Mouse (Mus musculus) MEL-GATA-1-ER (cell line): ENCODE data around the gene Smyd5.

Source experiments
- DNase-seq: peaks from one replicate; pipeline ENCODE4 v3.0.0-alpha.2; 2012; ENCODE audit warnings: low read depth; ENCODE audit errors: extremely low read depth

Gene Smyd5

DNA sequence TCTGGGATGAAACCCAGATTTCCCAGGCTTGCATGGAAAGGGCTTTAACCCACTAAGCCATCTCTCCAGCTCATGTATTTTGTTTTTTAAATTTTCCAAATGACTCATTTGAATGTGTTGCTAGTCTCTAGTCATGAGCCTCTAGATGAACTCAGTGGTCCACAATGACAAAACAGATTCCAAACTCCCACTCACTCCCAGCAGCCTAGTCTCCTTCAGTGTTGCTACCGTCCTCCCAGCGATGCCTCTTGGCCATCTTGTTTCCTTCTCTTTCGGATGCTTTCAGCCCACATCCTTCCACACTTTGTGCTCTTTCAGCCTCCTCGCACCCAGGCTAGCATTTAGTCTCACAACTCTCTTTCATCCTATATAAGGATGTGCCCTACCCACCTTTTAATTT, 58.5 kb downstream of the Smyd5 start:
- DNase-seq, result no peak

DNA sequence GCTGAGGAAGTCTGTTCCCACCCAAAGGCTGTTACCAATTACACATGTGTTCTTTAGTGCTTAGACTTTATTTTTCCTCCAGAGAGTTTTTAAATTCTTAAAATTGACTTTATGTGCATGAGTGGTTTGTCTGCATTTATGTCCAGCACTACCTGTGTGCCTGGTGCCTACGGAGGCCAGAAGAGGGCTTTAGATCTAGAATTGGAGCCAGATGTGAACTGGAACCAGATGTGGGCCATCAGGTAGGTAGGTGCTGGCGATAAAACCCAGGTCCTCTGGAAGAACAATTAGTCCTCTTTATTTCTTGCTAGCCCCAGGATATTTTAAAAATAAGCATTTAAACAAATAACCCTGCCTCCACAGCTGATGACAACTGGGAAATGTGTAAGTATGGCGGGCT, 59.8 kb downstream of the Smyd5 start:
- no peak for DNase-seq
